Mouse (Mus musculus) cortical plate, adult 2 months (tissue): ENCODE results near the gene Dtymk.
"Not testable (repeated sequence)": the region's sequence is repeated elsewhere in the genome, so short reads cannot be mapped to it uniquely, and the experiment has no call there.

ENCODE experiments used
- CTCF ChIP-seq: fragments of 200-500 bp; IDR thresholded peaks from 2 replicates; pipeline ENCODE4 v1.5.1; 2011; ENCODE audit warnings: mild to moderate bottlenecking, control low read depth, low read length; ENCODE audit not compliant: insufficient read depth; ENCODE audit errors: extremely low read depth
- POLR2A ChIP-seq: fragments of 200-500 bp; IDR thresholded peaks from 2 replicates; pipeline ENCODE4 v1.6.1; 2011; ENCODE audit warnings: mild to moderate bottlenecking, low read length, control low read depth; ENCODE audit not compliant: insufficient read depth; ENCODE audit errors: extremely low read depth

DNA sequence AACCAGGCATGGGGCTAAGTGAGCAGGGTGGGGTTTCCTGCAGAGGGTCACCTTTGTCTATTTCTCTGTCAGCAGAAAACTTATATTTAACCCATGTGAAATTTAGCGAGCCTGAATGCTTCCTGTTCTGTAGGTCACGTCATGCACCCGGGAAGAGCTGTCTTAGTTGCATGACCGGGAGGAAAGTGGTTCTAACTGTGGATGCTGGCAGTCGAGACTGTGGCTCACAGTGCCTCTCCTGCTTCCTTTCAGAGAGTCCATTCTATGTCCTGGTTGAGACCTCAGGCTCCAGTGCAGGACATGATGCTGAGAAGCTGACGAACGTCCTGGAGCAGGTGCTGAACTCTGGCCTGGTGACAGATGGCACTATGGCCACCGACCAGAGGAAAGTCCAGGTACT is 36.8 kb upstream of the Dtymk start:
- TF ChIP-seq CTCF, POLR2A: not testable (repeated sequence)
